Mouse (Mus musculus) CH12.LX (cell line): ENCODE results near the gene Gsto1. TPM values are rescaled to one million over a fixed set of nuclear protein-coding genes. Genes with fewer than 3 reads are reported as not detected.

Source experiments
- DNase-seq: peaks from one replicate; pipeline ENCODE4 v3.0.0-alpha.2; 2013; ENCODE audit errors: extremely low read depth
- H3K27ac ChIP-seq: 2 replicates; pipeline ENCODE4 v1.5.1; 2012; ENCODE audit warnings: low read depth, mild to moderate bottlenecking, control low read depth, moderate library complexity; ENCODE audit not compliant: insufficient read depth
- H3K27me3 ChIP-seq: replicated peaks from 2 replicates; pipeline ENCODE3; 2012; ENCODE audit warnings: inconsistent platforms
- H3K36me3 ChIP-seq, 2 experiments: replicated peaks in 1 of 2; 2 replicates each; pipeline versions ENCODE3 to v1.6.1; 2012; ENCODE audit warnings: inconsistent platforms in 1 of 2, low read length in 1 of 2, mild to moderate bottlenecking in 1 of 2, mixed read lengths in 1 of 2, moderate library complexity in 1 of 2; ENCODE audit not compliant: control insufficient read depth in 1 of 2, insufficient read depth in 1 of 2
- H3K4me1 ChIP-seq, 2 experiments: 2 replicates each; pipeline ENCODE4 v1.6.1; 2012; ENCODE audit warnings: inconsistent platforms in 1 of 2, moderate library complexity in 1 of 2; ENCODE audit not compliant: insufficient read depth in 2 of 2, control insufficient read depth in 1 of 2
- H3K4me2 ChIP-seq: 2 replicates; pipeline ENCODE4 v1.6.1; 2012; ENCODE audit warnings: low read depth, mild to moderate bottlenecking, control low read depth; ENCODE audit not compliant: poor library complexity, insufficient read depth, severe bottlenecking
- H3K4me3 ChIP-seq, 3 experiments: fragments of 150-350 bp in 1 of 3; sonication (generic) in 1 of 3; replicated peaks in 1 of 3; 2 replicates each; pipeline versions ENCODE3 to v1.5.1; 2011 to 2012; ENCODE audit warnings: low read depth in 2 of 3, low read length in 2 of 3, mild to moderate bottlenecking in 2 of 3, moderate library complexity in 2 of 3, control low read depth in 1 of 3, improper control_type of control experiment in 1 of 3, inconsistent platforms in 1 of 3, mixed read lengths in 1 of 3; ENCODE audit not compliant: poor library complexity in 1 of 3
- H3K79me2 ChIP-seq: replicated peaks from 2 replicates; pipeline ENCODE4 v1.6.1; 2012; ENCODE audit warnings: mild to moderate bottlenecking, moderate library complexity; ENCODE audit not compliant: control insufficient read depth, poor library complexity, insufficient read depth, severe bottlenecking; ENCODE audit errors: extremely low read depth
- H3K9ac ChIP-seq: 2 replicates; pipeline ENCODE4 v1.6.1; 2012; ENCODE audit warnings: low read depth, mild to moderate bottlenecking, control low read depth, moderate library complexity; ENCODE audit not compliant: insufficient read depth
- H3K9me3 ChIP-seq: replicated peaks from 2 replicates; pipeline ENCODE3; 2012; ENCODE audit warnings: low read length, inconsistent platforms, mixed read lengths
- CHD1 ChIP-seq: IDR thresholded peaks from 2 replicates; pipeline ENCODE4 v1.6.1; 2012; ENCODE audit warnings: low read depth, low read length, improper control_type of control experiment, inconsistent platforms
- CHD2 ChIP-seq: IDR thresholded peaks from 2 replicates; pipeline ENCODE4 v1.6.1; 2011; ENCODE audit warnings: low read length, improper control_type of control experiment
- CTCF ChIP-seq, 2 experiments: IDR thresholded peaks in 1 of 2; conservative IDR thresholded peaks in 1 of 2; 2 replicates each; pipeline ENCODE4 v1.5.1; 2011 to 2012; ENCODE audit warnings: low read depth in 2 of 2, low read length in 2 of 2, improper control_type of control experiment in 1 of 2, inconsistent platforms in 1 of 2, mild to moderate bottlenecking in 1 of 2, moderate library complexity in 1 of 2
- E2F4 ChIP-seq: IDR thresholded peaks from 2 replicates; pipeline ENCODE4 v1.6.1; 2011; ENCODE audit warnings: low read depth, low read length, improper control_type of control experiment; ENCODE audit not compliant: insufficient replicate concordance
- GABPA ChIP-seq: IDR thresholded peaks from 2 replicates; pipeline ENCODE4 v1.6.1; 2012; ENCODE audit warnings: low read depth, low read length, improper control_type of control experiment, inconsistent platforms; ENCODE audit not compliant: insufficient replicate concordance
- JUN ChIP-seq: IDR thresholded peaks from 2 replicates; pipeline ENCODE4 v1.6.1; 2011; ENCODE audit warnings: low read depth, mild to moderate bottlenecking, low read length, improper control_type of control experiment, moderate library complexity; ENCODE audit not compliant: insufficient read depth
- JUND ChIP-seq: conservative IDR thresholded peaks from 2 replicates; pipeline ENCODE4 v1.6.1; 2011; ENCODE audit warnings: low read depth, low read length, improper control_type of control experiment
- MAX ChIP-seq: IDR thresholded peaks from 2 replicates; pipeline ENCODE4 v1.6.1; 2011; ENCODE audit warnings: low read length, improper control_type of control experiment
- MAZ ChIP-seq: IDR thresholded peaks from 2 replicates; pipeline ENCODE4 v1.6.1; 2012; ENCODE audit warnings: low read depth, mild to moderate bottlenecking, inconsistent platforms, low read length, improper control_type of control experiment, moderate library complexity
- MEF2A ChIP-seq: IDR thresholded peaks from 2 replicates; pipeline ENCODE4 v1.6.1; 2014; ENCODE audit warnings: low read depth, mild to moderate bottlenecking, inconsistent platforms, low read length, improper control_type of control experiment, borderline replicate concordance
- MXI1 ChIP-seq: IDR thresholded peaks from 2 replicates; pipeline ENCODE4 v1.6.1; 2011; ENCODE audit warnings: mild to moderate bottlenecking, low read depth, low read length, improper control_type of control experiment
- MYC ChIP-seq: IDR thresholded peaks from 2 replicates; pipeline ENCODE4 v1.6.1; 2011; ENCODE audit warnings: low read depth, mild to moderate bottlenecking, improper control_type of control experiment, low read length
- NELFE ChIP-seq: IDR thresholded peaks from 2 replicates; pipeline ENCODE4 v1.6.1; 2011; ENCODE audit warnings: low read depth, low read length, improper control_type of control experiment
- NRF1 ChIP-seq: IDR thresholded peaks from 2 replicates; pipeline ENCODE4 v1.6.1; 2014; ENCODE audit warnings: low read depth, mild to moderate bottlenecking, inconsistent platforms, low read length, improper control_type of control experiment, moderate library complexity
- POLR2AphosphoS2 ChIP-seq: IDR thresholded peaks from 2 replicates; pipeline ENCODE4 v1.6.1; 2011; ENCODE audit warnings: low read depth, low read length, improper control_type of control experiment
- RAD21 ChIP-seq: IDR thresholded peaks from 2 replicates; pipeline ENCODE4 v1.6.1; 2011; ENCODE audit warnings: low read depth, mild to moderate bottlenecking, low read length, improper control_type of control experiment, moderate library complexity
- RCOR1 ChIP-seq: conservative IDR thresholded peaks from 2 replicates; pipeline ENCODE4 v1.6.1; 2012; ENCODE audit warnings: low read depth, mild to moderate bottlenecking, inconsistent platforms, low read length, improper control_type of control experiment
- SMC3 ChIP-seq: IDR thresholded peaks from 2 replicates; pipeline ENCODE4 v1.6.1; 2011; ENCODE audit warnings: low read depth, low read length, improper control_type of control experiment
- USF1 ChIP-seq: IDR thresholded peaks from 2 replicates; pipeline ENCODE4 v1.6.1; 2014; ENCODE audit warnings: low read depth, mild to moderate bottlenecking, inconsistent platforms, low read length, improper control_type of control experiment
- USF2 ChIP-seq: conservative IDR thresholded peaks from 2 replicates; pipeline ENCODE4 v1.6.1; 2011; ENCODE audit warnings: low read depth, low read length, improper control_type of control experiment
- ZC3H11A ChIP-seq: IDR thresholded peaks from 2 replicates; pipeline ENCODE4 v1.6.1; 2012; ENCODE audit warnings: low read depth, mild to moderate bottlenecking, inconsistent platforms, low read length, improper control_type of control experiment
- dilution Hi-C: fragments of 300-500 bp; cut with MboI; formaldehyde crosslinking; loops from 2 replicates; pipeline ENCODE4 v1.14.3; 2020; ENCODE audit warnings: low sequenced_read_pairs; ENCODE audit not compliant: extremely low pct_unique_long_range_greater_than_20kb, extremely low pct_ligation_motif_present
- in situ Hi-C: fragments of 300-500 bp; cut with MboI; formaldehyde crosslinking; loops from 3 replicates; pipeline ENCODE4 v1.14.3; 2019; ENCODE audit warnings: low sequenced_read_pairs, low pct_ligation_motif_present, low pct_unique_long_range_greater_than_20kb, mixed read lengths
- polyA plus RNA-seq: library from polyadenylated mRNA; unstranded; fragments of >175 nt; gene quantifications from 2 replicates; pipeline ENCODE4 v1.2.1, GENCODE M21; 2012; ENCODE audit warnings: low read depth; ENCODE audit not compliant: insufficient read length
- total RNA-seq, 2 experiments: library from RNA; depleted of rRNA; stranded (reverse); fragments of 300-350 nt in 1 of 2; fragments of >200 nt in 1 of 2; gene quantifications; 2 replicates each; pipeline ENCODE4 v1.2.3; 2012 to 2014

The Gsto1 gene
- total and polyA plus RNA-seq, 3 experiments: 86.5 to 113 (median 111) TPM

DNA sequence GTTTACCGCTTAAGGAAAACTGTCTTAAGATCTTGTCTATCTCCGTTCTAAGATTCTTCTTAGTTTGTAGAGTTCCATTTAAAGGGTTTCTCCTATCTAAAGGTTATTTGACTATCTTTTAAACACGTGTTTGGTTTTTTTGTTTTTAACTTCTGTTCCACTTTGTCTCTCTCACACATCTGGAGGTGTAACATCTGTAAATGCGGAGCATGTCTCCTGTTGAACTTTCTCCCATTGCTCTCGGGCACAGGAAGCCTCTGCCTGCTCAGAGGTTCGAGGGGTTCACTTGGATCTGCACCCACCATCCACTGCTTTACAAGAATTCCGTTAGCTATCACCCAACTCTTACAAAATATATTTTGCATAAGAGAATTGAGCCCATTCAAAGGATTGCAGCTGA, 26.8 kb downstream of the Gsto1 start:
- TF ChIP-seq NRF1 (no peak), CHD2 (no peak), MXI1 (no peak), MAX (no peak), MEF2A (no peak), USF1 (no peak), NELFE (no peak), CHD1 (no peak)
- no peak overlapping the region for H3K27ac ChIP-seq
- H3K9ac ChIP-seq: no peak overlapping the region
- dilution Hi-C loops: no loop called here
- DNase-seq: no peak
- H3K9me3 ChIP-seq: no peaks in the 10 kb centered on the region
- in situ Hi-C loops: loop anchor here (5.0 kb wide), 1 partner anchor 51 kb away; no protein-coding TSS in a partner anchor
- H3K4me3 ChIP-seq: no peak overlapping the region
- no peak overlapping the region for H3K4me2 ChIP-seq
- H3K4me1 ChIP-seq: peaks cover 3 to 21% of the 10 kb centered on the region in 2 experiments; a peak in 3 of 4 replicates
- no peaks in the 10 kb centered on the region for H3K79me2 ChIP-seq
- no peaks in the 10 kb centered on the region for H3K36me3 ChIP-seq
- peaks cover 1% of the 10 kb centered on the region for H3K27me3 ChIP-seq

DNA sequence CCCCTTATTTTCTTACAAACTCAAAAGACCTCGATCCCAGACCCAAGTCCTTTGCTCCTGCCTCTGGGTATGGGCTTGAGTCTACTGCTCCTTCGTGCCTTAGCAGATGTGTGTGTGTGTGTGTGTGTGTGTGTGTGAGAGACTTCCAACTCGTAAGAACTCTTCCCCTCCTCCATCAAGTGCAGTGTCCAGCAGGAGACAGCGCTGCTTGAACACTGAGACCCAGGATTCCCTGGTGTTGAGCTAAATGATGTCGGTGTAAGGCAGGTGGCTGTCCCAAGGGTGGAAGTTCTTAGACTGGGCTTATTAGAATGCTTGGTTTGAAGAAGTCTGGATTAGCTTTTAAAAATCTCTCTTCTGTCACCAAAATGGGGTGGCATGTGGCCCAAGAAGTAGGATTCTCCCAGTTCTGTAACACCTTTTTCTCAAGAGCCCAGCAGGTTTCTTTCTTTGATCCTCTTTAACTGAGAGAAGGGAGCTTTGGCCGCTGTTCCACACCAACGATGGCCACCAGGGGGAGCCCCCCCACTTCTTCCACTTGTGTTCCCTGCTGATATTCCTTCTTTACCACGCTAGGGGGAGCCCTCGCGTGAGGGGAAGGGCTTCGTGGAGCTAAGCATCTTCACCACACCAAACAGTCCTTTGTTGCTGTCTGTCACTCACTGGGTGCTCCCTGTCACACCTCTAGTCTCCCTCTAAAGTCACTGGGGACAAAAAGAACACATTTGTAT, 27.5 kb downstream of the Gsto1 start:
- Histone ChIP-seq H3K9me3 (no peaks in the 10 kb centered on the region), H3K4me3 (no peak overlapping the region), H3K27ac (no peak overlapping the region), H3K4me1 (peaks cover 3 to 29% of the 10 kb centered on the region in 2 experiments; a peak in 3 of 4 replicates), H3K4me2 (no peak overlapping the region), H3K9ac (no peak overlapping the region), H3K79me2 (no peaks in the 10 kb centered on the region), H3K36me3 (peaks cover 0 to 3% of the 10 kb centered on the region in 2 experiments), H3K27me3 (peaks cover 1% of the 10 kb centered on the region)
- in situ Hi-C loops (loop anchor here (5.0 kb wide), 1 partner anchor 50 kb away; no protein-coding TSS in a partner anchor), dilution Hi-C loops (no loop called here)
- DNase-seq: peak; percentile 89
- TF ChIP-seq SMC3: peak; percentile 100
- TF ChIP-seq E2F4: no peak
- TF ChIP-seq NELFE: peak; percentile 83; the same call in 1 of the 2 replicates
- peak; percentile 73 for TF ChIP-seq ZC3H11A
- TF ChIP-seq USF1: no peak
- TF ChIP-seq MXI1: no peak
- no peak for TF ChIP-seq POLR2AphosphoS2
- TF ChIP-seq MYC: no peak
- no peak for TF ChIP-seq USF2
- no peak for TF ChIP-seq RCOR1
- peak; percentile 97 to 100 for TF ChIP-seq CTCF (conservative IDR thresholded peaks at IDR 0.05 in 1 of 2, IDR thresholded peaks at IDR 0.05 in 1 of 2; ENCODE audit: low read depth in 2 of 2, low read length in 2 of 2)
- no peak for TF ChIP-seq JUN
- no peak for TF ChIP-seq JUND
- peak; percentile 92 for TF ChIP-seq RAD21
- TF ChIP-seq GABPA: no peak
- TF ChIP-seq MAZ: no peak
